Mouse (Mus musculus) bone marrow macrophage, adult 2 months (primary cell): ENCODE measurements around the gene Galnt15.

Source experiments
- CTCF ChIP-seq: IDR thresholded peaks from 2 replicates; pipeline ENCODE4 v1.5.1; 2012; ENCODE audit warnings: low read depth, mild to moderate bottlenecking, low read length, moderate library complexity
- POLR2A ChIP-seq: IDR thresholded peaks from 2 replicates; pipeline ENCODE4 v1.6.1; 2012; ENCODE audit warnings: mild to moderate bottlenecking, low read depth, low read length, borderline replicate concordance

DNA sequence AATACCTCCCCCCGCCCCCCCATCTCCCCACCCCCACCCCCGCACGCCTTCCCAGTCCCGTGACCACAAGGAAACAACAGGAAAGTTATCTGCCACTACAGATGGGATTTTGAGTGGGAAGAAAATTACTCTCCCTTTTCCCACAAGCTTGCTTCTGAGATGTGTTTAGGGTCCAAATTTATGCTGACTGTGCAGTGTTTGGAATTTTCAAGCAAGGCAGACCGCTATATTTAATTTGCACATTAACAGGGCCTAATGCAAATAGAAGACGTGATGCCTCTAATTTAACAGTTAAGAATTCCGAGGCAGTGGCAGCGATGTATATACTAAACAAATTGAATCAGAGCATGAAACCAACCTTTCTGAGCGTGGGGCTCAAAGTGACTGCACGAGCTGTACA, 26.0 kb downstream of the Galnt15 start:
- no peak for TF ChIP-seq CTCF
- TF ChIP-seq POLR2A, result no peak
